Mouse (Mus musculus): ENCODE results near the gene Snrpb2. TPM values are rescaled to one million over a fixed set of nuclear protein-coding genes. Genes with fewer than 3 reads are reported as not detected.

Gene Snrpb2
- polyA plus RNA-seq, 1 experiment from 2014 or later, result 85.1 TPM

DNA sequence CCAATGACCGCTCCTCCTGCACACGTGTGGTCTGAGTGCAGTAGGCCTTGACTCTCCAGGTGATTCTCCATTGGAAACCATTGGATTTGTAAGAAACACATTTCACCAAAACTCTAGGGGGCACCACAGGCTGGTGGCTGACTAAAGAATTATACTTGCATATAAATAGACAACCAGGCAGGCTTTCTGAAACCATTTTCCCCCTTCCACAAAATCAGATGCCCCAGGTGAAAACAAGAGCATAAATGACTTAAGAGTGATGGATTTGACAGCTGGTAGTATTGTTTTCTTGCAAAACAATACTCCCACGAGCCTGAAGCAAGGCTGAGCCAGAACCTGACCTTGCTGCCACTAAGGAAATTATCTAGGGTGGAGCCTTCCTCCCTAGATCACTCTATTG, 54.6 kb downstream of the Snrpb2 start:
- no peak overlapping the region for H3K4me3 ChIP-seq (ENCODE audit: low read depth, low read length)
- no peak for ATAC-seq (ENCODE audit: insufficient number of reproducible peaks, insufficient read depth, low FRiP score, low read depth)
- WGBS, result 62% methylated on average over 3 of the region's 3 CpGs
- no peak overlapping the region for H3K4me2 ChIP-seq (replicated peaks; ENCODE audit: low read depth, low read length)
- H3K4me1 ChIP-seq (ENCODE audit: control insufficient read depth, insufficient read depth, low read length), result no peaks in the 10 kb centered on the region
- no peaks in the 10 kb centered on the region for H3K9me3 ChIP-seq (ENCODE audit: control insufficient read depth, low read depth, low read length)
- H3K36me3 ChIP-seq (ENCODE audit: control insufficient read depth, insufficient read depth, low read length), result no peaks in the 10 kb centered on the region
- H3K27ac ChIP-seq (ENCODE audit: low read length), result no peak overlapping the region
- no peak overlapping the region for H3K9ac ChIP-seq (replicated peaks; ENCODE audit: low read depth, low read length)
- no peaks in the 10 kb centered on the region for H3K27me3 ChIP-seq (ENCODE audit: control insufficient read depth, insufficient read depth, low read length)

DNA sequence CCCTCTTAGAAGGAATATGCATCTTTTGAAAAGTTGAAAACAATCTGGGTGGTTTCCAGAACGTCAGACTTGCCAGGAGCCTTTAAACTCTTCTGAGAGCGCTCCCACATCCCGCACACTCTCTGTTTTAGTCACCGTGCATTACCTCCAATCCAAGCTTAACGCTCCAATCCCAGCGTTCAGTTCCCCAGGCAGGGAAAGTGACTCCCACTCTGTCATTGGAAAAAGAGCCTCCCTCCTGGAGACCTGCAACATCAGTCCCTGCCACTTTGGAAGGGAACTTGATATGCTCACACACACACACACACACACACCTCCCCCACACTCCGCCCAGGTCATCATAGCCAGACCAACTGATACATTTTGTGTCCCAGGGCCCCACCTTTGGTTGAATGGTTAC, 55.4 kb downstream of the Snrpb2 start:
- Histone ChIP-seq H3K9me3 (ENCODE audit: control insufficient read depth, low read depth, low read length) (no peaks in the 10 kb centered on the region), H3K9ac (replicated peaks; ENCODE audit: low read depth, low read length) (no peak overlapping the region), H3K4me3 (ENCODE audit: low read depth, low read length) (no peak overlapping the region), H3K36me3 (ENCODE audit: control insufficient read depth, insufficient read depth, low read length) (no peaks in the 10 kb centered on the region), H3K27me3 (ENCODE audit: control insufficient read depth, insufficient read depth, low read length) (no peaks in the 10 kb centered on the region), H3K27ac (ENCODE audit: low read length) (no peak overlapping the region), H3K4me1 (ENCODE audit: control insufficient read depth, insufficient read depth, low read length) (no peaks in the 10 kb centered on the region), H3K4me2 (replicated peaks; ENCODE audit: low read depth, low read length) (no peak overlapping the region)
- 80% methylated on average over 7 of the region's 7 CpGs for WGBS
- ATAC-seq (ENCODE audit: insufficient number of reproducible peaks, insufficient read depth, low FRiP score, low read depth), result no peak

Other genes starting within 250 kb of the Snrpb2 start
- gene Kif16b, start 161.5 kb upstream of the Snrpb2 start, polyA plus RNA-seq (2014; fragmentation: Nextera tagmentation; extraction: Ambion mirVana), result 12.9 and 13.5 TPM in 2 replicates
- gene Otor, start 15.4 kb downstream of the Snrpb2 start, polyA plus RNA-seq (2014; fragmentation: Nextera tagmentation; extraction: Ambion mirVana), result 1.5 and 1.7 TPM in 2 replicates